Mouse (Mus musculus) lung, adult 2 months (tissue): ENCODE data around the gene Gpc6. TPM values are rescaled to one million over a fixed set of nuclear protein-coding genes. Genes with fewer than 3 reads are reported as not detected.

Experiments
- DNase-seq: peaks from one replicate; pipeline ENCODE4 v3.0.0; 2022
- H3K4me1 ChIP-seq: fragments of 200-500 bp; 2 replicates; pipeline ENCODE4 v1.6.1; 2011; ENCODE audit warnings: low read length; ENCODE audit not compliant: control insufficient read depth, insufficient read depth
- H3K4me3 ChIP-seq: fragments of 200-500 bp; replicated peaks from 2 replicates; pipeline ENCODE3; 2011; ENCODE audit warnings: low read depth, mild to moderate bottlenecking, control low read depth, low read length; ENCODE audit errors: extremely low read depth
- CTCF ChIP-seq: fragments of 200-500 bp; IDR thresholded peaks from 2 replicates; pipeline ENCODE4 v1.5.1; 2011; ENCODE audit warnings: mild to moderate bottlenecking, low read length, control low read depth; ENCODE audit not compliant: insufficient read depth
- POLR2A ChIP-seq: fragments of 200-500 bp; IDR thresholded peaks from 2 replicates; pipeline ENCODE4 v1.6.1; 2011; ENCODE audit warnings: low read depth, mild to moderate bottlenecking, control low read depth, low read length, borderline replicate concordance; ENCODE audit errors: extremely low read depth
- WGBS: fragments of 180-500 bp; shearing (Covaris S2); methylation state at CpG from one replicate; pipeline ENCODE4 v1.1.7; 2018; 5-methylcytosine and 5-hydroxymethylcytosine counted together
- polyA plus RNA-seq: library from polyadenylated mRNA; depleted of rRNA; stranded (reverse); fragments of >200 nt; gene quantifications from 2 replicates; pipeline ENCODE4 v1.2.3, GENCODE M21; 2012

Gpc6 gene
- polyA plus RNA-seq, 1 experiment, result 2.4 TPM

- Histone ChIP-seq H3K4me1 (no peaks in the 10 kb centered on the region), H3K4me3 (no peak overlapping the region)
- no peak for TF ChIP-seq CTCF
- 72% methylated on average over 1 of the region's 1 CpGs for WGBS
- DNase-seq, result no peak
Measured at GRCm38 (mm10) chr14:117000376-117000775, 75.3 kb downstream of the Gpc6 start.

GRCm38 (mm10) chr14:117002313-117002712 is 77.2 kb downstream of the Gpc6 start:
- TF ChIP-seq POLR2A, result no peak
- TF ChIP-seq CTCF, result no peak
- Histone ChIP-seq H3K4me1 (no peaks in the 10 kb centered on the region), H3K4me3 (no peak overlapping the region)
- WGBS, result 70% methylated on average over 8 of the region's 8 CpGs
- DNase-seq, result no peak

- 79% methylated on average over 3 of the region's 3 CpGs for WGBS
Measured at GRCm38 (mm10) chr14:117008781-117009180, 83.7 kb downstream of the Gpc6 start.

GRCm38 (mm10) chr14:117012969-117013368 is 87.9 kb downstream of the Gpc6 start:
- TF ChIP-seq POLR2A (no peak), CTCF (no peak)
- WGBS, result 66% methylated on average over 1 of the region's 1 CpGs

More at GRCm38 (mm10) chr14:117008781-117009180, 83.7 kb downstream of the Gpc6 start:
- H3K4me1 ChIP-seq, result no peaks in the 10 kb centered on the region
- H3K4me3 ChIP-seq, result no peak overlapping the region
- TF ChIP-seq POLR2A (no peak), CTCF (no peak)
- no peak for DNase-seq

GRCm38 (mm10) chr14:117013554-117014117 is 88.5 kb downstream of the Gpc6 start:
- Histone ChIP-seq H3K4me3 (no peak overlapping the region), H3K4me1 (no peaks in the 10 kb centered on the region)
- 50% methylated on average over 3 of the region's 3 CpGs for WGBS
- no peak for TF ChIP-seq CTCF
- no peak for DNase-seq

More at GRCm38 (mm10) chr14:117012969-117013368, 87.9 kb downstream of the Gpc6 start:
- Histone ChIP-seq H3K4me1 (no peaks in the 10 kb centered on the region), H3K4me3 (no peak overlapping the region)
- DNase-seq, result no peak

GRCm38 (mm10) chr14:117015333-117015922 is 90.3 kb downstream of the Gpc6 start:
- DNase-seq, result no peak
- Histone ChIP-seq H3K4me3 (no peak overlapping the region), H3K4me1 (no peaks in the 10 kb centered on the region)
- no peak for TF ChIP-seq POLR2A
- no peak for TF ChIP-seq CTCF
- 74% methylated on average over 4 of the region's 4 CpGs for WGBS

- TF ChIP-seq CTCF (no peak), POLR2A (no peak)
- no peaks in the 10 kb centered on the region for H3K4me1 ChIP-seq
- 50% methylated on average over 5 of the region's 5 CpGs for WGBS
- no peak for DNase-seq
- H3K4me3 ChIP-seq, result no peak overlapping the region
Measured at GRCm38 (mm10) chr14:117022180-117022799, 97.2 kb downstream of the Gpc6 start.

- Histone ChIP-seq H3K4me1 (no peaks in the 10 kb centered on the region), H3K4me3 (no peak overlapping the region)
- TF ChIP-seq CTCF (no peak), POLR2A (no peak)
- WGBS, result 89% methylated on average over 4 of the region's 4 CpGs
- DNase-seq, result no peak
Measured at GRCm38 (mm10) chr14:117034146-117034545, 109.0 kb downstream of the Gpc6 start.

- TF ChIP-seq CTCF, result no peak
- no peak for TF ChIP-seq POLR2A
Measured at GRCm38 (mm10) chr14:117041017-117041416, 115.9 kb downstream of the Gpc6 start.

GRCm38 (mm10) chr14:117048951-117049350 is 123.8 kb downstream of the Gpc6 start:
- 59% methylated on average over 2 of the region's 2 CpGs for WGBS
- no peak overlapping the region for H3K4me3 ChIP-seq

More at GRCm38 (mm10) chr14:117041017-117041416, 115.9 kb downstream of the Gpc6 start:
- DNase-seq, result no peak
- no peak overlapping the region for H3K4me3 ChIP-seq
- WGBS, result 87% methylated on average over 5 of the region's 5 CpGs
- no peaks in the 10 kb centered on the region for H3K4me1 ChIP-seq

More at GRCm38 (mm10) chr14:117048951-117049350, 123.8 kb downstream of the Gpc6 start:
- TF ChIP-seq CTCF (no peak), POLR2A (no peak)
- DNase-seq, result no peak
- H3K4me1 ChIP-seq, result no peaks in the 10 kb centered on the region
